Mouse (Mus musculus) cerebellum, adult 2 months (tissue): Measurements from ENCODE around the gene Ube4b.

Experiments used
- CTCF ChIP-seq: fragments of 200-500 bp; IDR thresholded peaks from 2 replicates; pipeline ENCODE4 v1.5.1; 2011; ENCODE audit warnings: low read depth, mild to moderate bottlenecking, control low read depth, low read length, moderate library complexity, borderline replicate concordance; ENCODE audit not compliant: insufficient read depth
- POLR2A ChIP-seq: fragments of 200-500 bp; IDR thresholded peaks from 2 replicates; pipeline ENCODE4 v1.6.1; 2011; ENCODE audit warnings: low read length, control low read depth, borderline replicate concordance; ENCODE audit not compliant: insufficient read depth

- TF ChIP-seq POLR2A (no peak), CTCF (peak; percentile 41; the same call in 1 of the 2 replicates)
Observed at GRCm38 (mm10) chr4:149453656-149454055, 27.1 kb upstream of the Ube4b start.
